Mouse (Mus musculus) heart, postnatal 36 days (tissue): ENCODE data around the gene Pcyt1a. TPM values are rescaled to one million over a fixed set of nuclear protein-coding genes. Genes with fewer than 3 reads are reported as not detected.

Experiments used
- DNase-seq, 2 experiments: peaks; one replicate each; pipeline ENCODE4 v3.0.0; 2021 to 2022
- intact Hi-C: fragments of 180-260 bp; cut with DNase I; formaldehyde crosslinking; loops from one replicate; pipeline ENCODE4 v1.15.1; 2025
- total RNA-seq, 2 experiments: library from RNA; stranded (reverse); gene quantifications; 2 replicates each; pipeline ENCODE4 v1.2.3; 2021

Pcyt1a gene
- total RNA-seq: 100 to 1,000 TPM; 127 to 141 TPM

GRCm38 (mm10) chr16:32430474-32431046 lies at the start of gene Pcyt1a:
Gene Pcyt1a (plus strand): TSS chr16:32430921.
- intact Hi-C loops: loop anchor here (5.0 kb wide), 2 partner anchors 98 to 182 kb away; partner anchors contain the start of gene Ubxn7
- DNase-seq: peak; percentile 84 to 92

- no peak for DNase-seq
- intact Hi-C loops: no loop called here
These were observed 47.8 kb upstream of the Pcyt1a start for GRCm38 (mm10) chr16:32382901-32383300.

DNA sequence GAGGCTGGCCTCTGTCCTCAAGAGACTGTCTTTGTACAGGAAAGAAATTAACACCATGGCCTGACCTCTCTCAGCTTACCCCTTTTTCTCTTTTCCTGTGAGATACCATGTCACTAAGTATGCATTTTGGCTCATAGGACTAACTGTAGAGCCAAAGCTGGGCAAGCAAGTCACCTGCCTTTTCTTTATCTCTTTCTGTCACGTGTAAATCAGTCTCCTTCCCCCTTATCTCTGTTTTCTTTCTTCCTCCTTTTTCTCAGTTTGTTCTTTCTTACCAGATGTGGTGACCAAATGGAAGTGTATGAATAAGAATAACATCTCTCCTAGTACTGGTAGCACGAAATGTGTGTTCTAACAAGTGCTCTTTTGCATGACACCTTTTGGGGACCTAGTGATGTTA lies 45.8 kb upstream of the Pcyt1a start:
- no peak for DNase-seq
- intact Hi-C loops: no loop called here

- intact Hi-C loops: no loop called here
- no peak for DNase-seq
These were observed 43.9 kb upstream of the Pcyt1a start for GRCm38 (mm10) chr16:32386826-32387225.

GRCm38 (mm10) chr16:32389049-32389448 lies 41.7 kb upstream of the Pcyt1a start:
- intact Hi-C loops: no loop called here
- DNase-seq: no peak

- no peak for DNase-seq
- intact Hi-C loops: no loop called here
These were observed 40.9 kb upstream of the Pcyt1a start for GRCm38 (mm10) chr16:32389841-32390240.

DNA sequence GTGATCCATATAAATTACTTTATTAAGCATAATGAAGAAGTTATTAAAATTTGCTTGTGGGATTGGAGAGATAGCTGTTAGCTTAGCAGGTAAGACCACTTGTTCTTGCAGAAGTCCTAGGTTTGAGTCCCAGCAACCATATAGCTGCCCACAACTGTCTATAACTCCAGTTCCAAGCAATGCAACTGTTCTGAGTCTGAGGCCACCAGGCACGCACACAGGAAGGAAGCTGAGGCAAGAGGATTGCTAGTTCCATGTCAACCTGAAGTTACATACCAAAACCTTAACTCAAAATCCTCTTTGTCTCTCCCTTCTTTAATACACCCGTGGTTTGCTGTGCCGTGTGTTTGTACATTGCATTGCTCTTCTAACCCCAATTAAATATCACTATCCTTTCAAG lies 39.8 kb upstream of the Pcyt1a start:
- intact Hi-C loops: no loop called here
- no peak for DNase-seq

DNA sequence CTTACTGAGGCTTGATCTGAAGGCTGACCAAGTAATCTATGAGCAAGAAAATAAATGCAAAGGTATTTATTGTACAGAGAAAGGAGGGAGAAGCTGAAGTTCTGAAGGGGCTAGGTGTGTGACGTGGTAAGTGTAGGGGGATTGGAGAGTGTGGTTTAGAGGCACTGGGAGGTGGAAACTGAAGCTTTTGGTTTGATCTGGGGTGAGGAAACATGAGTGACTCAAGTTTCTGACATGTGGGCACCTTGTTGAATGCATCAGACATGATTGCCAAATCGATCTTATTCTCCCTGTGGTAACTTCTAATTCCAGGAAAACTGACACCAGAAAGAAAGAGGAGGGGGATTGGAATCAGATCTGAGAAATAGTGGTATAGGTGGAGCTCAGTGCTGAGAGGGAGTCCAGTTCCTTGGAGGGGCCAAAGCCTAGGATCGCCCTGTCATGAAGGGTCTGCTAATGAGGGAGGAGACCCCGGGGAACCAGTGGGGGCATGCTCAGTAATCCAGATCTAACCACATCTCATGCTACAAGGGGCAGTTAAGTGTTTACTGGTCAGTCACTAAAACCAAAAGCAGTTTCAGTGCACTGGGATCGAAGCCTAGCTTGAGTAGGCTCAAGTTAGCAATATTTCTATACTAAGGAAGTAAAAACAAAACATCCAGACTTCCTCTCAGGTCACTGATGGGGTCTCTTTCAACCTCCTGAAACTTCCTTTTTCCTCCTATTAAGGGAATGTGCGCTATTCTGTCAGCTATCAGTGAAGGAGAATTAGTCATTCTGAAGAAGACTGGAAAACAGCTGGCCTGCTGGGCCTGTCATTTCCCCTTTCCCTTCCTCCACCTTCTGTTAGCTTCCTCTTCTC lies 34.8 kb upstream of the Pcyt1a start:
- DNase-seq: no peak
- intact Hi-C loops: no loop called here

- intact Hi-C loops: no loop called here
- DNase-seq: peak in 1 of 2 experiments; percentile 32
These were observed 34.2 kb upstream of the Pcyt1a start for GRCm38 (mm10) chr16:32396541-32396835.

- intact Hi-C loops: no loop called here
These were observed 32.5 kb upstream of the Pcyt1a start for GRCm38 (mm10) chr16:32398206-32398605.

GRCm38 (mm10) chr16:32400267-32400666 lies 30.5 kb upstream of the Pcyt1a start, which contains the start of gene Tm4sf19:
Gene Tm4sf19 (plus strand): TSS chr16:32400506.
- no peak for DNase-seq
- intact Hi-C loops: no loop called here

More at GRCm38 (mm10) chr16:32398206-32398605, 32.5 kb upstream of the Pcyt1a start:
- no peak for DNase-seq

GRCm38 (mm10) chr16:32401335-32401965 lies 29.3 kb upstream of the Pcyt1a start:
- intact Hi-C loops: no loop called here
- DNase-seq: no peak

DNA sequence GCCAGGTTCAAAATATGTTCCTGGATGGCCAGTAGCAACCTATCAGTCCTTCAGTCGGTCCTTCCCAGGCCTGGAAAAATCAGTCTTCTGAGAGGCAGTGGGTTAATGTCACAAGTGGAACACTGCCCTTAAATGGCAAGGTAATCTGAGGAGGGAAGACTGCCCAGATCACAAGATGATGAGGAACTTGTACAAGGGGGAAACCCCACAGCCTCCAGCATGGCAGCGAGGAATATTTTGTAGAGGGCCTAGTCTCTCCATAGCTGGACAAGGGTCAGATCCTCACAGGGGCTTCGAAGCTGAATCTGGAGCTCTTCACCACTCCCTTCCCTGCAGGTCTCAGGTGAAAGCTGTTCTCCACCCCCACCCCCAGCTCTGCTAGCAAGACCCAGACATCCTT lies 27.9 kb upstream of the Pcyt1a start:
- intact Hi-C loops: no loop called here
- DNase-seq: no peak

DNA sequence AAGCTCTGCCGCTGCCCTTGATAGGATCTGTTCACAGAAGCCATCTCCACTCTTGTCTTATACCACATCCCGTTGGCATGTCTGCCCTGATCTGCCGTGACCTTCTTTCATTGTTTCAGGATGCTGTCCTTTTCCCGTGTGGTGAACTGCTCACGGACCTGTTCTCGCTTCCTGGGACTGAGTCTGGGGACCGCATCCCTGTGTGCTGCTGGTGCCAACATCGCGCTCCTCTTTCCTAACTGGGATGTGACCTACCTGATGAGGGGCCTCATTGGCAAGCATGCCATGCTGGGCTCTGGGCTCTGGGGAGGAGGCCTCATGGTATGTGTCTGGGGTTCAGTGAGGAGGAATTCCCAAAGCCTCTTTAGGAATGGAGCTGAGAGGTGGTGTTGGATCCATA lies 25.0 kb upstream of the Pcyt1a start:
- intact Hi-C loops: no loop called here
- DNase-seq: no peak

DNA sequence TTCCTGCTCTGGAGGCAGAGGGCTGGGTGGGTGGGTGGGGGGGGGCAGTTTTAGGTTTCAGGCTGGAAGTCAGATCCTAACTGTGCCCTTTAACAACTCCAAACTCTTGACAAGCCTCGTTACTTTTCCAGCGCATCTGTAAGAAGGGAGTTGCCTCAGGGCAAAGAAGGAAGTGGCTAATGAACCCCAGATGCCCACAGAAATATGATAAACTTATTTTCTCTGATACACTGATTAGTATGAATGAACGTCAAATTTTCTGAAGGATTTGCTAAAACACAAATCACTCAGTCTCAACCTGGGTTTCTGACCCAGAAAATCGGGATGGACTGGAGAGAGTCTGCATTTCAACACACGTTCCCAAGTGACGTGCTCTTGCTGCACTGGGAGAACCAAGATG lies 24.1 kb upstream of the Pcyt1a start:
- no peak for DNase-seq
- intact Hi-C loops: no loop called here

DNA sequence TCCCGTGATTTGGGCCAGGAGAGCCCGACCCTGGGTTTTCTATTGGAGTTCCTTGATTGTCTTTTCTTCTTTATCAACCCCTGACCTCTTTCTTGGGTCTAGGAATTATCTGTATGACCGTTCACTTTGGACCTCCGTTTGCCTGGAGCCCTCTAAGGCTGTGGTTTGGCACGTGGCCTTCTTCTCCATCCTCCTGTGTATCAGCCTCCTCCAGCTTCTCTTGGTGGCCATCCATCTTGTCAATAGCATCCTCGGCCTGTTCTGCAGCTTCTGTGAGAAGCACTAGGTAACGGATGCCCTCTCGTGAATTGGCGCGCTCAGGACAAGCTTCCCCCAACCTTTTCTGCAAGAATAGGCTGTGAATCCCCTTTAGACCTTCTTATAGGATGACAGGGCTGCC lies 23.0 kb upstream of the Pcyt1a start:
- no peak for DNase-seq
- intact Hi-C loops: no loop called here

GRCm38 (mm10) chr16:32417457-32417856 lies 13.3 kb upstream of the Pcyt1a start:
- intact Hi-C loops: no loop called here
- no peak for DNase-seq

DNA sequence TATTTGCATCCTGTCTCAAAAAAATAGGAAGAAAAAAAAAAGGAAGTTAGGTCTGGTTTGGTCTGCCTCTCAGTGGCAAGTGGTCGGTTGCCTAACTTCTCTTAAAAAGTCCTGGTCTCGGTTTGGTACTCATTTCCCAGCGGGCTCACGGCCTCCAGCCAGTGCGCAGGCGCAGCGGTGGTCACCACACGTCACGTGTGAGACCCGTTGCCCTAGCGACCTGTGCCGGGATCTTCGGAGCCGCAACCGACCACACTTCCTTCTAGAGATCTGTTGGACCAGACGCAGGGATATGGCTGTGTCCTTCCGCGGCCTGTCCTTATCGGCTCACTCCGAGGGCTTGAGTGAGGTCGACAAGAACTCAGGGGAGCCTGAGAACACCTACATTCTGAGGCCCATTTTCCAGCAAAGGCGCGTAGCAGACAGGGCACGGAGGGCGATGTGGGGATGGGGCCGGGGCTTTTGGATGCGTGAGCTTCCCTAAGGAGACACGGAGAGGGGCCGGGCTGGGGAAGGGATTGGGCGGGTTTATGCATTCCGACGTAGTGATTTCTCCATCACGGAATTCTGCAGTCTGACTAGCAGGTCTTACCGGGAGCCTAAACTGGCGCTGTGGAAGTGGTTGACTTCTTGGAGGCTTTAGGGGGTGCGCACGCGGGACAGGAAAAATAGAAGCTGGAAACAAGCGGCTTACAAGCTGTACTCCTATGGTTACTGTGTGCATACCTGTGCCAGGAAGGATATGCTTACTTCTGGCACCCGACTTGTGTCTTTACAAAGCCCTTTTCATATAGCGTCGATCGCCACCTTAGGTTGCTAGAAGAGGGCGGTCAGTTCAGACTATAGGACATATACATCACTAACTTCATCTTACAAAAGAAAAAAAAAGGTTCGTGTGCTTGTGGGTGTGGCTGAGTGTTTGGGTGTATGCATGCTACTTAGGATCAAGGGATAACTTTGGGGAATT lies 10.9 kb upstream of the Pcyt1a start, which contains the start of gene Tctex1d2:
Gene Tctex1d2, plus strand, starts transcription at position 186 of the 967 bp plus-strand sequence.
- peak; percentile 92 to 94 for DNase-seq
- intact Hi-C loops: no loop called here

- intact Hi-C loops: loop anchor here (5.0 kb wide), 1 partner anchor 180 kb away; the partner anchor contains the start of genes Fbxo45 and Wdr53
- no peak for DNase-seq
These were observed 3.2 kb upstream of the Pcyt1a start for GRCm38 (mm10) chr16:32427506-32427905.

DNA sequence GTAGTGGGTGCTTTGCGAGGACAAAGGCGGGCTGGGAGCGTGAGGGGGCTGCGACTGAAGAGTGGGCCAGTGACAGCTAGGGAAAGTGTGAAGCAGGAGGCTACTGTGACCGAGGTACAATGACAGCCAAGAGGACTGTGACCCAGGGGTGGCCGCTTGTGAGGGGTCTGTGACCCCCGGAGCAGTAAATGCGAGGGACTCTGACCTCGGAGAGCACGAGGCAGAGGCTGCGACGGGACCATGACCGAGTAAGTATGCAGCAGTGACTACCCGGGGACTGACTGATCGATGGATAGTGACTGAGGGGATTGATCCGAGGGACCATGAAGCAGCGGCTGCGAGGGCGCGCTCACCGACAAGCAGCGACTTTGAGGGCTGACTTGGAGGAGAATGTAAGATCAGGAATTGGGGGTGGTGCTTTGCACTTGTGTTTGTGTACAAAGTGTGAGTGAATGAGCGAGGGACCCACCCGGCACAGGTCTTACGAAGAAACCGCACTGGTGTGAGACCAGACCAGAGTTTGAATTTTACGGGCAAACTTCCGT lies 398 bp downstream of the Pcyt1a start:
- no peak for DNase-seq
- intact Hi-C loops: loop anchor here (5.0 kb wide), 2 partner anchors 99 to 181 kb away; partner anchors contain the start of gene Ubxn7
